Mouse (Mus musculus): ENCODE data around the gene Abca13. TPM values are rescaled to one million over a fixed set of nuclear protein-coding genes. Genes with fewer than 3 reads are reported as not detected.

Abca13 gene
- polyA plus RNA-seq (2014; fragmentation: Illumina TruSeq; extraction: RNeasy Lipid Tissue Mini Kit (QIAGEN cat#74804); ENCODE audit: low read depth, low replicate concordance), result 0.06 TPM

GRCm38 (mm10) chr11:9191555-9192131 lies at the start of gene Abca13:
Abca13 (plus strand) TSS chr11:9191942.

Other genes starting within 250 kb of the Abca13 start
- not detected for gene Pkd1l1, start 218.7 kb upstream of the Abca13 start, polyA plus RNA-seq (2014; fragmentation: Illumina TruSeq; extraction: RNeasy Lipid Tissue Mini Kit (QIAGEN cat#74804); ENCODE audit: low read depth, low replicate concordance)
- 13.1 TPM for gene Hus1, start 180.8 kb upstream of the Abca13 start, polyA plus RNA-seq (2014; fragmentation: Illumina TruSeq; extraction: RNeasy Lipid Tissue Mini Kit (QIAGEN cat#74804); ENCODE audit: low read depth, low replicate concordance)
- not detected for gene Gm11992, start 143.3 kb upstream of the Abca13 start, polyA plus RNA-seq (2014; fragmentation: Illumina TruSeq; extraction: RNeasy Lipid Tissue Mini Kit (QIAGEN cat#74804); ENCODE audit: low read depth, low replicate concordance)
- gene Sun3, start 143.0 kb upstream of the Abca13 start, polyA plus RNA-seq (2014; fragmentation: Illumina TruSeq; extraction: RNeasy Lipid Tissue Mini Kit (QIAGEN cat#74804); ENCODE audit: low read depth, low replicate concordance), result not detected
- gene Upp1, start 73.8 kb upstream of the Abca13 start, polyA plus RNA-seq (2014; fragmentation: Illumina TruSeq; extraction: RNeasy Lipid Tissue Mini Kit (QIAGEN cat#74804); ENCODE audit: low read depth, low replicate concordance), result 11.0 TPM

All from adrenal gland, adult 10 weeks (tissue).